Mouse (Mus musculus) layer of hippocampus, adult 8-10 months (tissue): ENCODE data around the gene Pidd1. TPM values are rescaled to one million over a fixed set of nuclear protein-coding genes. Genes with fewer than 3 reads are reported as not detected.
A peak's percentile ranks its signal among the peaks of the same experiment; 100 is the strongest.
"Not testable (repeated sequence)": the region's sequence is repeated elsewhere in the genome, so short reads cannot be mapped to it uniquely, and the experiment has no call there.

Experiments used
- DNase-seq, 2 experiments: peaks; one replicate each; pipeline ENCODE4 v3.0.0; 2022; ENCODE audit warnings: low spot score in 2 of 2
- total RNA-seq, 4 experiments: library from RNA; stranded (reverse); gene quantifications; 2 replicates each; pipeline ENCODE4 v1.2.4; 2022

The Pidd1 gene
- total RNA-seq, 4 experiments from 2014 or later: 1.1 to 2.0 (median 1.5) TPM

DNA sequence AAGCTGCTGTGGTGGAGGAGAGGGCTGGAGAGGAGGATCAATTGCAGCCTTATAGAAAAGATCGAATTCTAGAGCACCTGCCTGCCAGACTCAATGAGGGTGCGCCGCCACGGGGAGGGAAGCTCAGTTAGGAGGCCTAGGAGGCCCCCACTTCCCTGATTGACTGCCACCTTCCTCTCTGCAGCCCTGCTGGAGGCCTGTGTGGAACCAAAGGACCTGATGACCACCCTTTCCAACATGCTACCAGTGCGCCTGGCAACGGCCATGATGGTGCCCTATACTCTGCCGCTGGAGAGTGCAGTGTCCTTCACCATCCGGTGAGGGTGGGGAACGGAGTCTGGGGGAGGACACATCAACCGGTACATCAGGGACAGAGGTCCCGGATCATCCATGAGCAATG lies 14.8 kb upstream of the Pidd1 start:
- no peak for DNase-seq

DNA sequence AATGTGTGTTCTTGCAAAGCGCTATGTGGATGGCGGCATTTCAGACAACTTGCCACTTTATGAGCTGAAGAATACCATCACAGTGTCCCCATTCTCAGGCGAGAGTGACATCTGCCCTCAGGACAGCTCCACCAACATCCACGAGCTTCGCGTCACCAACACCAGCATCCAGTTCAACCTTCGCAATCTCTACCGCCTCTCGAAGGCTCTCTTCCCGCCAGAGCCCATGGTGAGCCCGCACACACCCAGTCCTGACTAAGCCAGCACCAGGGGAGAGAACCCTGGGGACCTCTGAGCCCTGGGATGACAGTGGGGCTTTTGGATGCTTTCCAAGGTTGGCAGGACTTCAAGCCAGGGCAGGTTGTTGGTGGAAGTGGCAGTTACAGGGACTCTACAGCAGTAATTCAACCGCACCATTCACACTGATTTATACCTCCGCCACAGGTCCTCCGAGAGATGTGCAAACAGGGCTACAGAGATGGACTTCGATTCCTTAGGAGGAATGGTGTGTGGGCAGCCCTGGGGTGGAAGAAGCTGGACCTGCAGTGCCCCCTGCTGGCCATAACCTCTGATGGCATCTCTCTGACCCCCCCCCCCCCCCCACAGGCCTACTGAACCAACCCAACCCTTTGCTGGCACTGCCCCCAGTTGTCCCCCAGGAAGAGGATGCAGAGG lies 14.3 kb upstream of the Pidd1 start:
- DNase-seq: no peak

DNA sequence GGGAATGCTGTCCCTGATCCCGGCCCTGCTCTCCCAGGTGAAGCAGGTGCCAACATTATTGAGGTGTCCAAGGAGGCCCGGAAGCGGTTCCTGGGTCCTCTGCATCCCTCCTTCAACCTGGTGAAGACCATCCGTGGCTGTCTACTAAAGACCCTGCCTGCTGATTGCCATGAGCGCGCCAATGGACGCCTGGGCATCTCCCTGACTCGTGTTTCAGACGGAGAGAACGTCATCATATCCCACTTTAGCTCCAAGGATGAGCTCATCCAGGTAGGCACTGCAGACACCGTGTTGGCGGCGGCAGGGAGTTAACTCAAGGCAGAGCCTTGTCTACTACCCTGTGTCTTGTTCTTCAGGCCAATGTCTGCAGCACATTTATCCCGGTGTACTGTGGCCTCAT lies 13.4 kb upstream of the Pidd1 start:
- no peak for DNase-seq

DNA sequence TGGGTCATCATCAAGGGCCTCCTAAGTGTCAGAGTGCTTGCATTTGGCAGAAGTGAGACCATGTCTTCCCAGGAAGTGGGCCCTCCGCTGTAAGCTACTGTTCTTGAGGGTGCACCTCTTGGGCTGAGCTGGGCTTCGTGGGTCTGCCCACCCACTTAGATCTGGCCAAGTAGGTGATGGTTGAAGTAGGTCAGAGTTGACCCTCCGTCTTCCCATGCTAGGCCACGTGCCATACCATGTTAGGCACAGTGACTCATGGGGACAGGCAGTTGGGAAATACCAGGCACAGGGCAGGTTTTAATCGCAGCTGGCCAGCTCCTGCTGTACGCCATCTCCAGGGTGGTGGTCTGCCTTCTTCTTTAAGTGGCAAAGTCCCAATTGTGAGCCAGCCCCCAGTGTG lies 12.9 kb upstream of the Pidd1 start:
- DNase-seq: no peak

DNA sequence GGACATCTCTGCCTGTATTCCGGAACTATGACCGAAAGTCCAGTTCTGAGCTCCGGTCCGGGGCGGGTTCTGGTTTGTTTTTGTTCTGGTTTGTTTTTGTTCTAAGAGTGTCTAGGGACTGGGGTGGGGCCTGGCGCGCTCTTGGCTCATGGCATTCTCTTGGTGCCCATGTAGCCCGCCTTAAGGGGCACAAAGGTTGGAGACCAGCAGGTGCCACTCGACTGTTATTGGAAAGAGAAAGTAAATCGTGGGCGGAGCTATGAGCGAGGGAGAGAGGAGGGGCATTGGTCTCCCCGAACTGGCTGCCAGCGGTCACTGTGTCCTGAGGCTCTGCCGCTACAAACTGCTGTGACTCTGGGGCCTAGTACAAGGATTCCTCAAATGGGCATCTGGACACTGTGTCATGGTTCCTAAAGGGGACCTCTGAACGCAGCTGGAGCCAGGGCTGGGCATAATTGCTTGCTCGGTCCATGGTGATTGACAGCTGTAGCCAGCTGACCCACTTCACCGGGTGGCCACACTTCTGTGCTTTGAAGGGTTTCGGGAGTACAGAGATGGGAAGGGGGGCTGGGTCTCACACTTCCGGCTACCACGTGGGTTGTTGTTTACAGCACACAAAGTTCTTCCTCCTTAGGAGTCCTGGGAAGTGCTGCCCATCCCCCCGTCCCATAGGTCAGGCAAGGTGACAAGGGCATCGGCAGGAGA lies 11.9 kb upstream of the Pidd1 start:
- DNase-seq: no peak

DNA sequence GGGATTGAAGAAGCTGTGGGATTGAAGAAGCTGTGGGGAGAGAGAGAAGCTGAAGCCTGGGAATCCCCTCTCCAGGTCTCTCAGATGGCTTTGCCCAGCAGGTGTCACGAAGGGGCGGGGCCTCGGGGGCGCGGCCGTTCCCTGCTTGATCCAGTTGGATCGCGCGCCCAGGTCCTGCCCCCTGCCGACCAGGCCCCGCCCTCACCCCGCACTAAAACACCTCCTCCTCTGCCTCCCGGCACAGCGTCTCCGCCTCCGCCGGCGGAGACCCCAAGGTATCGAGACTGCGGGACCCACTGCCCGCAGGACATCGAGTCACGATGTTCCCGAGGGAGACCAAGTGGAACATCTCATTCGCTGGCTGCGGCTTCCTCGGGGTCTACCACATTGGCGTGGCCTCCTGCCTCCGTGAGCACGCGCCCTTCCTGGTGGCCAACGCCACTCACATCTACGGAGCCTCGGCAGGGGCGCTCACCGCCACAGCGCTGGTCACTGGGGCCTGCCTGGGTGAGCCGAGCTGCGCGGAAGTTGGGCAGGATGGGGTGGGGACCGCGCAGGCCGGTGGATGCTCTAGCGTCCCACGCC lies 11.2 kb upstream of the Pidd1 start, which contains the start of gene Pnpla2:
Gene Pnpla2 (plus strand): TSS at position 232 of the 585 bp plus-strand sequence.
- peak; percentile 79 to 82 for DNase-seq

DNA sequence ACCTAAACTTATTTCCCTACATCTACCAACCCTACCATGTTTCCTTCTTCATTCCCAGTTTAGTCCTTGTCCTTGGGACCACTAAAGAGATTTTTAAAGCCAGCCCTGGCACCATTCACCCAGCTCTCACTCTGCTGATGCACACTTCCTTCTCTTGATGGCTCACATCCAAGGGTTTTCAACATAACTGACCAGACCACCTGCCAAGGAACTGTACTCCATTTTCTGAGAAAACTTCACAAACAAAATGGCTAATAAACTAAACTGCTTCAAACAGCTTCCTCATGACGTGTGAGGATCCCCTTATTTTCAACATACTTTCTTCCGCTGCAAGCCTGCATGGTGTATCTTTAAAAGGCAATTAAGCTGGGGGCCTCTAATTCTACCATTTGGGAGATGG lies 9.8 kb upstream of the Pidd1 start:
- DNase-seq: no peak

DNA sequence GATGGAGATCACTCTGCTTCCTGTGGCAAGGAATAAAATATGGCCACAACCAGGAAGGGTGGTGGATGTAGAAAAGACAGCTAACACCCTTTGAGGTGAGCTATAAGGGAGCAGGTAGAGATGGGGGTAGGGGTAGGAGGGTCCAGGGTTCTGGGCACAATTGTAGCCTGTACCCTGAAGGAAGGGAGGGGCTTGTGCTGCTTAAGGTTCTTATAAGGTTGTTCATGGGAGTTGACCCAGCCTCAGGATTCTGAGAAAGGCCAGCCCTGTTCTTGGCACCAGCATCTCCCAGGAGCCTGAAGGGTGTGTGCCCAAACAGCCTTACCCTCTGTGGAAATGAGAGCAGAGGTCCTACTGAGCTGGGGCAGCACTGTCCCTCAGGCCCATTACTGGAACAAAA lies 8.1 kb upstream of the Pidd1 start:
- no peak for DNase-seq

DNA sequence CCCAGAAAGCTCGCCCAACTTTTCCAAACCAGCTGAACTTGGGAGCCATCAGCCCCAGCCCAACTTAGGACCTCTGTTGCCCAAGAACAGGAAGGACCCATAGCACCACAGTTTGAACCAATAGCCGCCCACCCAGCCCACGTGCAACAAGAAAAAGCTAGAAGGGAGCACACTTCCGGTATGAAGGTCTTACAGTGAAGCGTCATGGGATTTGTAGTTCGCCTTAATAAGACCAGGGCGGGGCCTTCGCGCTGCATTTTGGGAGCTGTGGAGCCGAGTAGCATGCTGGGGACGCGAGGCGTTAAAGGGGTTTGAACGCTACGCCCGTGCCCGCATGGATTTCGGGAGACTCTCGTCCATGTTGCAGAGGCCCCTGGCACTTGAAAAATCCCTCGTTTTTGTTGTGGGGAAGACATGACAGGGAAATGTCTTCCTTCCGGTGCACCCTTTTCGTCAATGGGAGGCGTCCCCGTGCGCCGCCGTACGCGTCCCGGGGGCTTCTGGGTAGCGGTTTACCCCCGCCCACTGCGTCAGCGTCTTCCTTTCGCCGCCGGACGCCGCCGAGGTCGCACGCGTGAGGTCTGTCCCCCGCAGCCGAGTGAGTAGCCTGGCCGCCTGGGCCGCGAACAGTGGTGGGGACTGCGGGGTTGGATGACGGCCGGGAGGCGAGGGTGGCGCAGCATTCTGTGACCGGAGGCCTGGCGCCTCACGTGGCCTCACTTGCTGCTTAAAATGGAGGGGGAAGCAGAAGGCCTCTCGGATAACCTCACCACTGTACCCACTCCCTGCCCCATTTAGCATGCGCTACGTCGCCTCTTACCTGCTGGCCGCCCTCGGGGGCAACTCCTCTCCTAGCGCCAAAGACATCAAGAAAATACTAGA lies 3.5 kb upstream of the Pidd1 start, which contains the start of gene Rplp2:
Gene Rplp2 (plus strand): TSS at position 261 of the 882 bp plus-strand sequence.
- DNase-seq: peak; percentile 92 to 95

DNA sequence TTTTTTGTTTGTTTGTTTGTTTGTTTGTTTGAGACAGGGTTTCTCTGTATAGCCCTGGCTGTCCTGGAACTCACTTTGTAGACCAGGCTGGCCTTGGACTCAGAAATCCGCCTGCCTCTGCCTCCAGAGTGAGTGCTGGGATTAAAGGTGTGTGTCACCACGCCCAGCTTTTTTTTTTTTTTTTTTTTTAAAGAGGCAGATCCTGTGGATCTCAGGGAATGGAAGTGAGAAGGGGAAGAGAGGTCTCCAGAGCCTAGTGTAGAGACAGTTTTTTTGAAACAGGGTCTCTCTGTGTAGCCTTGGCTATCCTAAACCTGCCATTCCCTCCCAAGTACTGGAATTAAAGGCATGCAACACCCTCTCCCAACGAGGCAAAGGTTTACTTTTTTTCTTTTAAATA lies 2.5 kb upstream of the Pidd1 start:
- DNase-seq: not testable (repeated sequence)

DNA sequence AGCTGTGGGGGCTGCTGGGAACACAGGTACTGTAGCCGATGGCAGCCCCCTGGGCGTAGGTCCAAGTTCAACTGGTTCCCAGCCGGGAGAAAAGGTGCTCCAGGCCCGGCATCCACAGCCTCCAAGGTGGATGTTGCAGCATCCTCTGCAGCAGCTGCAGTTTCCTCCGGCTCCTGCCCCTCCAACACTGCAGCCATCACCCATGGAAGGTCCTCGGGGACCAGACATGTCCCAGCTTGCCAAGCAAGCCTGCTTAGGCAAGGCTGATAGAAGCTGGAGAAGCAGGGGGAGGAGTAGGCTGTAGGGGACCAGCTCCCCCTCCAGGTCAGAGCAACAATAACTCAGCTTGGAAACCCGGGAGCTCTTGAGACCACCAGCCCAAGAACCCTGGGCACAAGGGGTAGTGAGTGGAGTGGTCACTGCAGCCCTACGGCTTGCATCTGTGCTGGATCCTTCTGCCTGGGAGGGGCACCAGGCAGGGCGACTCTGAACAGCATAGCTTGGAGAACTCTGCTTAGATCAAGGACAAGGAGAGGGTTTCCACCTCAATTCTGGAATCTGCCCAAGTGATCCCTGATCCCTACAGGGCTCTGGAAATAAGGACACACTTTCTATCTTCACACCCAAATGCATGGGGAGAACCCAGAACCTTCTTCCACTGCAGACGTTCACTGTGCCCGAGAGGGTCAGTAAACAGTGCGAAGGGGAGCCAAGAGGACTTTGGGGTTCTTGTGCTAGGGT lies 574 bp downstream of the Pidd1 start:
- DNase-seq: no peak

DNA sequence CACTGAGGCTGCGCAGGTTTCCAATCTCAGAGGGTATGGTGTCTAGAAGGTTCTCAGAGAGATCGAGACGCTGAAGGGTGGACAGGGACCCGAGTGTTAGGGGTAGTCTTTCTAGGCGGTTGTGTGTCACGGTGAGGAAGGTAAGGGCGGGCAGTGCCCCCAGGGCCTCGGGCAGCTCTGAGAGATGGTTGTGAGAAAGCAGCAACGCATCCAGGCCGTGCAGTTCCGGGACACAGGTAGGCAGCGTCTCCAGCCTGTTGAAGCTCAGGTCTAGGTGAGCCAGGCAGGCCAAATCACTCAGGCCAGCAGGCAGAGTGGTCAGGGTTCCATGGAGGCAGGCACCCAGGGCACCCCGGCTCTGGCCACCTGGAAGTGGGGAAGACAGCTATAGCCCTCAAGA lies 1.6 kb downstream of the Pidd1 start:
- DNase-seq: no peak

DNA sequence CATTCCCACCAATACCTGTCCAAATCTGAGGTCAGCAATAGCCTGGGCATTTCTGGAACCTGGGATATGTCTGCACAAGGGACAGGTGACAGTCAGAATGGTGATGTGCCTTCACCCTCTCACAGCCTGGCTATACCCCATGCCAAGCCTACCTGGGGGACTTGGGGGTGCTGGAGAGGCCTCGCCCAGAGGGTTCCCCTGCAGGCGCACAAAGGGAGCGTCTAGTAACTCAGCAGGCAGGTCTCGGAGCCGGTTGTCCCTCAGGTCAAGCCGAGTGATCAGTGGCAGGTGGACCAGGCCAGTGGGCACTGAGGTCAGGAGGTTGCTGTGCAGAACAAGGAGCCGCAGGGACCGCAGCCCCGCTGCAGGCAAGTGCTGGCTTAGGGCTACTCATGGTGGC lies 2.4 kb downstream of the Pidd1 start:
- no peak for DNase-seq

DNA sequence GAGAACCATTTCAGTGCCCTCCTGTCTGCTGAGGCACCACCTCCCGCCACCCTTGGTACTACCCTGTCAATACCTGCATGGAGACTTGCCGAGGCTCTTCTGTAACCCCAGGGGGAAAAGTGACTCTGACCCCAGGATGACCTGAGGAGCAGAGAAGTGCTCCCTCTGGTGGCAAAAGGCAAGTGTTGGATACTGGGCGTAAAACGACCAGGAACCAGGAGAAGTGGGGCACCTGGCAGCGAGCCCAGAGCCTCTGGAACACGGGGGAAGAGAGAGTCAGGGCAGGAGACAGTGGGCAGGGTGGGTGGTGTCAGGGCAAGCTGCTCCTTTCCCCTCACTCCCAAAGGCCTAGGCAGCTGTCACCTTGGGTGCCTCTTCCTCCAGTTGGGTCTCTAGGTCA lies 3.2 kb downstream of the Pidd1 start:
- no peak for DNase-seq

DNA sequence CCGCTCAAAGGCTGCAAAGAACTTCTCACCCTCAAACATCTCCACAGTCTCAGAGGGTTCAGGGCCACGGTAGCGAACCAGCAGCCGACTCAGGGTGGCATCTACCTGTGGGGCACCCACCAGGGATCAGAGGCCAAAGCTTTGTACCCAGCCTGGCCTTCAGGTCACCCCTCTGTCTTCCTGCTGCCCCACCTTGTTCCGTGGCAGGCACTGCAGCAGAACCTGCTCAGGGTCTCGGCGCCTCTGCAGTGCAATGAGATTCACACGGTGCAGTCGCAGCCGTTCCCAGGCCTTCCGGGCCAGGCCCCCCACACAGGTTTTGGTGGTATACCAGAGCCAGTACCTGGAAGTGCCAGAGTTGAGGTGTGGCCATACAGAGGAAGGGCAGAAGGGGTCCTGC lies 4.0 kb downstream of the Pidd1 start:
- DNase-seq: no peak

DNA sequence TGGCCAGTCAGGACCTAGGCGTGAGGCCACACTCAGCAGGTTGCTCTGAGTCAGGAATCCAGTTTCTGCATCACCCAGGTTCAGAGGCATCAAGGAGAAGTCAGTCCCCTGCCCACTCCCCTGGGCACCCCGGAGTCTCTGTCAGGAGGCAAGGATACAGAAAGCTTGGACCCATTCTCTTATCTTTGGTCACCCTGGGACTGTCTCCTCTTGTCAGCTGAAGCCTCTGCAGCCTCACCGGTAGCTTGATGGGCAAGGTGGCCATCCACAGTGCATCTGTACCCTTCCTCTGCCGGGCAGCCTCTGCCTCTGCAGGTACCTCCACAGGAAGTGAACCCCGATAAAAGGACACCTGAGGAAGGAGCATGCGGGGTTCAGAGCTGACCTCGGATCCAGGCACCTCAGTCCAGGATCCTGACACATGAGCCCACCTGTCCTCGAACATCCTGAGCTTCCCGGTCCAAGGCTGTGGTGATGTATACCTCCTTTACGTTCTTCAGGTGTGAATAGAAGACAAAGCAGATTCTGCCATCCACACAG lies 4.6 kb downstream of the Pidd1 start:
- no peak for DNase-seq

DNA sequence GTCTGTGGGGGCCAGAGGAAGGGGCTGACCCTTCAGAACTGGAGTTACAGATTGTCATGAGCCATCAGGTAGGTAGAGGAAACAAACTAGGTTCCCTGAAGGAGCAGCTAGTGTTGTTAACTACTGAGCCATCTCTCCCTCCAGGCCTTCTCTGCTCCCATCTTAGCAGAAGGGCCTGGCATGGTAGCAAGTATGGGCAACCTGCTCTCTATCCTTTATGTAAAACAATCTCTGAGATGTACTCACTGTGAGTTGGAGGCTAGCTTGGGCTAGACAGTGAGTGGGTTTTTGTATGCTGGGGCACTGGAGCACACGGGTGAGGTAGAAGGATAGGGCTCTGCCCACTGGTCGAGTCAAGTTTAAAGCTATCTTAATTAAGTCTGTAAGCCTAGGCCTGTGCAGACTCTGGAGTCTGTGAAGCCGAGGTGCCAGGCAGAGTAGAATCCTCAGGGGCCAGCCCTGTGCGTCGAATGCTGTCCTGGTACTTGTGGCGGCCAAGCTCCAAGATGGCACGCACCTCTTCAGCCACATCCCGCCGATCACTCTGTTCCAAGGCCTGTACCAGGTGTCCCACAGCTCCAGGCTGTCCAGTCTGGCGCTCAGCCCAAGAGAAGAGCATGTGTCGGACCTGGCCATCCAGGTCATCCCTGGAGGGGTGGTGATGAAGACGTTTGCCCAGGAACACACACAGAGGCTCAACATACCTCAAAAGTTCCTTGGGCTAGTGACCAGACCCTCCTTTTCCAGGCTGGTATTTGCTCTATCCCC lies 5.4 kb downstream of the Pidd1 start:
- no peak for DNase-seq

DNA sequence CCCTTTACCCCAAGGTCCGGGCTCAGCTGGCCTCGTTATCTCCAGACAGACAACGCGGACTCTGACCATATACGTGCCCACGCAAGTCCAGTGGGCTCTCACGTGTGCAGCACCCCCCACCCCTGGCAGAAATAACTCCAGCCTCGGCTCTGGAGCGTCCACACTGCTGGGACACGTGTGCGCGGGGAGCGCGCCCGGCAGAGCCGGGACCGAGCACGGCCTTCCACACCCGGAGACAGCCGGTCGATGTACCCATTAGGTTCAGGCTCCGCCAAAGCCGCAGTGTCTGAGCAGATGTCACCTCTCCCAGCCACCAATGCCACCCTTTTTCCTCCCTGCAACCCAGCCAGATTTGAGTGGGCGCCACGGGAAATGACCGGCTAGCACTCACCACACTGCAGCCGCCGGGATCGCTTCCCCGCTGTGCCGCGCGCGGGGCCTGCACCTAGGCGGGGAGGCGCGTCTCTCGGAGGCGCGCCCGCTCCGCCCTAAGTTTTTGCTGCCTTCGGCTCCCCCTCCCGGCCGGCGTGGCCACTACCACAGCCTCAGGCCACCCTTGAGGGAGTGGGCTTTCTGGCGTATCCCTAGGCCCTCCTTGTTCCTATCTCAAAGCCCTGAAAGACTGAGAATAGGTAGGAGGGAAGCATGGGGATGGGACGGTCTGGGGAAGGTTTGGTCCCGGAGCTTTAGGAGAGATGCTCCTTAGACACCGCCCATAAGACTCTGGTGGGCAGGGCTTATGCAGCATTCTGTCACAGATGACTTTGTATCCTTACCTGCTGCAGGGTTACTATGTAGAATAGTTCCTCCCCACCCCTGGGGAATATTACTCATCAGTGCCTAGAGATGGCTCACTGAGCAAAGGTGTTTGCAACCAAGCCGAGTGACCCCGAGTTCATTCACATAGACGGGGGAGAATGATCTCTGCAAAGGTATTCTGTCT lies 6.4 kb downstream of the Pidd1 start, which contains the start of gene Slc25a22:
Gene Slc25a22 (minus strand): TSS at position 715 of the 943 bp plus-strand sequence.
- peak; percentile 33 to 76 for DNase-seq

DNA sequence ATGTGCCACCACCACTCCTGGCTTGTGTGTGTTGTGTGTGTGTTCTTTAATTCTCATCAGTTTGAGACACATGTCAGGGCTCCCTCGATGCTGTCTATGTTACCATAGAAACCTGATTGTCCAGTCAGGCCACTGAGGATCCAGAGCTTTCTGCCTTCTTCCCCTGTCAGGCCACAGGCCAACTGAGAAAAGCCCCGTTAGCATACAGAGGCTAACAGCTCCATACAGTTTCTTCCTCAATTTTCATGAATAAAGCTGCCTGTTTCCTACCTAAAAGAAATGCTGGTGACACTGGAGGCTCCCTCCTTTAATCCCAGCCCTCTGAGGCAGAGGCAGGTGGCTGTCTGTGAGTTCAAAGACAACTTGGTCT lies 7.3 kb downstream of the Pidd1 start:
- no peak for DNase-seq
